Mouse (Mus musculus) thymus, postnatal 25 days (tissue): Measurements from ENCODE around the gene Nav2.

Experiments
- DNase-seq: peaks from one replicate; pipeline ENCODE4 v3.0.0; 2022

The Nav2 gene

GRCm38 (mm10) chr7:49418841-49419240 lies 510.3 kb downstream of the Nav2 start:
- DNase-seq = no peak

- DNase-seq = no peak
These were observed 511.8 kb downstream of the Nav2 start for GRCm38 (mm10) chr7:49420139-49420802.

- no peak for DNase-seq
These were observed 512.7 kb downstream of the Nav2 start for GRCm38 (mm10) chr7:49421261-49421660.

- no peak for DNase-seq
These were observed 515.4 kb downstream of the Nav2 start for GRCm38 (mm10) chr7:49423943-49424342.

GRCm38 (mm10) chr7:49426060-49426459 lies 517.5 kb downstream of the Nav2 start:
- peak; percentile 51 for DNase-seq

- peak; percentile 29 for DNase-seq
These were observed 519.3 kb downstream of the Nav2 start for GRCm38 (mm10) chr7:49427843-49428242.

GRCm38 (mm10) chr7:49428947-49429346 lies 520.4 kb downstream of the Nav2 start:
- DNase-seq = no peak

GRCm38 (mm10) chr7:49430808-49431207 lies 522.3 kb downstream of the Nav2 start:
- no peak for DNase-seq

GRCm38 (mm10) chr7:49433945-49434344 lies 525.4 kb downstream of the Nav2 start:
- no peak for DNase-seq

- DNase-seq = no peak
These were observed 528.0 kb downstream of the Nav2 start for GRCm38 (mm10) chr7:49436492-49436891.

- no peak for DNase-seq
These were observed 529.4 kb downstream of the Nav2 start for GRCm38 (mm10) chr7:49437901-49438300.

- peak; percentile 46 for DNase-seq
These were observed 530.6 kb downstream of the Nav2 start for GRCm38 (mm10) chr7:49439136-49439535.

GRCm38 (mm10) chr7:49440333-49440969 lies 531.9 kb downstream of the Nav2 start:
- no peak for DNase-seq

- no peak for DNase-seq
These were observed 533.7 kb downstream of the Nav2 start for GRCm38 (mm10) chr7:49442174-49442573.

GRCm38 (mm10) chr7:49448580-49448979 lies 540.1 kb downstream of the Nav2 start:
- no peak for DNase-seq

- DNase-seq = no peak
These were observed 542.0 kb downstream of the Nav2 start for GRCm38 (mm10) chr7:49450261-49451141.

- no peak for DNase-seq
These were observed 542.7 kb downstream of the Nav2 start for GRCm38 (mm10) chr7:49451240-49451639.

GRCm38 (mm10) chr7:49452274-49452673 lies 543.8 kb downstream of the Nav2 start:
- no peak for DNase-seq

- no peak for DNase-seq
These were observed 546.1 kb downstream of the Nav2 start for GRCm38 (mm10) chr7:49454601-49455000.

- DNase-seq = peak; percentile 61
These were observed 547.6 kb downstream of the Nav2 start for GRCm38 (mm10) chr7:49456148-49456547.

- DNase-seq = no peak
These were observed 548.9 kb downstream of the Nav2 start for GRCm38 (mm10) chr7:49457398-49457797.

GRCm38 (mm10) chr7:49457890-49458289 lies 549.4 kb downstream of the Nav2 start:
- no peak for DNase-seq

GRCm38 (mm10) chr7:49462328-49462811 lies 553.9 kb downstream of the Nav2 start:
- peak; percentile 33 for DNase-seq
